22 mouse cellular contexts compared by ENCODE assay signal in genomic region chr5:147495961-147496360, GRCm38 (mm10).
DNase-seq lines count a peak whose midpoint lies in the region; ATAC-seq and TF ChIP-seq lines count a peak whose summit lies in the region.
"Had no signal": no experiment of that assay in that cellular context is flagged by ENCODE, and none has a peak within 500 bp of the region (broad histone marks: within the 10 kb centered on the region; RNA-seq: fewer than 3 reads in every experiment).

No protein-coding gene starts in this region.

- no peaks in the 10 kb centered on the region for H3K9me3 ChIP-seq in forebrain, embryonic 13.5 days (replicated peaks)
- H3K9me3 ChIP-seq: embryonic facial prominence, embryonic 15.5 days; forebrain, embryonic 10.5 days; forebrain, embryonic 15.5 days; heart, embryonic 15.5 days; hindbrain, embryonic 13.5 days had no signal

- H3K27me3 ChIP-seq in kidney, adult 2 months (replicated peaks; ENCODE audit: control insufficient read depth, insufficient read depth, low read length), result no peaks in the 10 kb centered on the region
- no peaks in the 10 kb centered on the region for H3K27me3 ChIP-seq in forebrain, embryonic 13.5 days
- H3K27me3 ChIP-seq: embryonic facial prominence, embryonic 15.5 days; forebrain, embryonic 15.5 days; heart, embryonic 15.5 days; hindbrain, embryonic 13.5 days had no signal

- no peak overlapping the region for H3K9ac ChIP-seq in forebrain, embryonic 13.5 days
- H3K9ac ChIP-seq: embryonic facial prominence, embryonic 15.5 days; forebrain, embryonic 15.5 days; heart, embryonic 15.5 days; hindbrain, embryonic 13.5 days had no signal

- DNase-seq in kidney, adult 2 months, result peak; percentile 48
- DNase-seq in kidney, adult 11 months, result no peak
- DNase-seq in cerebellum, adult 18-20 months, result peak; percentile 68
- DNase-seq in cerebellum, adult 8-10 months, result peak; percentile 68
- DNase-seq in cerebellum, postnatal 14 days, result peak; percentile 37 to 72
- no peak for DNase-seq in ovary, adult 18-20 months (ENCODE audit: low spot score)
- DNase-seq in adrenal gland, postnatal 36 days, result no peak
- DNase-seq: adrenal gland, adult 2 months; adrenal gland, postnatal 25 days; gastrocnemius, postnatal 36 days; heart, adult 2 months; heart, postnatal 14 days; kidney, adult 18-20 months had no signal

- H3K4me1 ChIP-seq in kidney, adult 2 months (ENCODE audit: control insufficient read depth, insufficient read depth, low read length), result peaks cover 24% of the 10 kb centered on the region
- H3K4me1 ChIP-seq in forebrain, embryonic 13.5 days, result 0 out of 2 replicates have a peak, but pooled peaks cover 3% of the 10 kb centered on the region
- H3K4me1 ChIP-seq: embryonic facial prominence, embryonic 15.5 days; forebrain, embryonic 10.5 days had no signal

- no peak for ATAC-seq in forebrain, embryonic 13.5 days
- ATAC-seq: forebrain, embryonic 15.5 days; hindbrain, postnatal 0 days had no signal

- H3K36me3 ChIP-seq in kidney, adult 2 months (ENCODE audit: control insufficient read depth, insufficient read depth, low read length), result no peaks in the 10 kb centered on the region; the same call in 1 of the 2 replicates
- no peaks in the 10 kb centered on the region for H3K36me3 ChIP-seq in forebrain, embryonic 13.5 days (ENCODE audit: poor library complexity, severe bottlenecking)
- H3K36me3 ChIP-seq: forebrain, embryonic 10.5 days; forebrain, embryonic 15.5 days; heart, embryonic 15.5 days; hindbrain, embryonic 13.5 days had no signal

- no peak overlapping the region for H3K4me2 ChIP-seq in forebrain, embryonic 13.5 days
- H3K4me2 ChIP-seq: embryonic facial prominence, embryonic 15.5 days; forebrain, embryonic 15.5 days; heart, embryonic 11.5 days; heart, embryonic 15.5 days; hindbrain, embryonic 13.5 days had no signal

- no peak for TF ChIP-seq POLR2A in kidney, adult 2 months (IDR thresholded peaks at IDR 0.05; ENCODE audit: low read depth, low read length)

- no peak overlapping the region for H3K4me3 ChIP-seq in kidney, adult 2 months (ENCODE audit: insufficient read depth, low read depth, low read length)
- H3K4me3 ChIP-seq in forebrain, embryonic 13.5 days, result no peak overlapping the region
- H3K4me3 ChIP-seq: embryonic facial prominence, embryonic 15.5 days; erythroblast, embryonic 14.5 days; forebrain, embryonic 10.5 days; forebrain, embryonic 15.5 days; heart, adult 2 months; heart, embryonic 15.5 days; hindbrain, embryonic 13.5 days had no signal

- no peak for TF ChIP-seq CTCF in kidney, adult 2 months (conservative IDR thresholded peaks at IDR 0.05; ENCODE audit: insufficient read depth, insufficient read length, low read depth, low read length)

- WGBS in kidney, adult 2 months, result 45% methylated on average over 2 of the region's 2 CpGs
- WGBS in forebrain, embryonic 13.5 days, result 64% methylated on average over 2 of the region's 2 CpGs

- no peak overlapping the region for H3K27ac ChIP-seq in kidney, adult 2 months (ENCODE audit: insufficient read depth, low read depth, low read length)
- no peak overlapping the region for H3K27ac ChIP-seq in forebrain, embryonic 13.5 days
- H3K27ac ChIP-seq: embryonic facial prominence, embryonic 15.5 days; forebrain, embryonic 10.5 days; forebrain, embryonic 15.5 days; heart, adult 2 months; heart, embryonic 15.5 days; hindbrain, embryonic 13.5 days; hindbrain, postnatal 0 days had no signal

Comparison
In these comparisons a context has a peak if more than half of its experiments do, and no peak if none do; other contexts are left out.
1. DNase-seq: peak in kidney, adult 2 months (single experiment), cerebellum, adult 18-20 months (2 of 2), cerebellum, adult 8-10 months (single experiment) and cerebellum, postnatal 14 days (2 of 2); none in kidney, adult 11 months (single experiment), ovary, adult 18-20 months (single experiment) and adrenal gland, postnatal 36 days (0 of 2).